Mouse (Mus musculus): Measurements from ENCODE around the gene Pdgfa. TPM values are rescaled to one million over a fixed set of nuclear protein-coding genes. Genes with fewer than 3 reads are reported as not detected.

The Pdgfa gene
- total and polyA plus RNA-seq, 2 experiments from 2014 or later: 47.5 to 54.4 TPM

- peaks cover 26% of the 10 kb centered on the region for H3K4me1 ChIP-seq (ENCODE audit: insufficient read depth, low read length)
- TF ChIP-seq CTCF (IDR thresholded peaks at IDR 0.05; ENCODE audit: low read depth): no peak; the same call in 1 of the 2 replicates
- peak overlapping the region; percentile 79 for H3K9ac ChIP-seq (replicated peaks; ENCODE audit: low read length)
- H3K27me3 ChIP-seq (ENCODE audit: insufficient read depth, low read length): peaks cover 12% of the 10 kb centered on the region
- H3K27ac ChIP-seq: peak overlapping the region; percentile 88
- ATAC-seq (peak; percentile 78), DNase-seq (ENCODE audit: low spot score) (peak; percentile 82)
- no peaks in the 10 kb centered on the region for H3K36me3 ChIP-seq (ENCODE audit: insufficient read depth, low read length)
- H3K4me3 ChIP-seq (ENCODE audit: low read length): peak overlapping the region; percentile 71
- H3K9me3 ChIP-seq (ENCODE audit: low read length): no peaks in the 10 kb centered on the region
- H3K4me2 ChIP-seq (ENCODE audit: low read depth, low read length): peak overlapping the region; percentile 82
- WGBS: 2% methylated on average over 44 of the region's 52 CpGs
These were observed 1.4 kb downstream of the Pdgfa start for GRCm38 (mm10) chr5:138995721-138996311.

- Histone ChIP-seq H3K27ac (peak overlapping the region; percentile 88), H3K9ac (replicated peaks; ENCODE audit: low read length) (peak overlapping the region; percentile 79), H3K4me2 (ENCODE audit: low read depth, low read length) (peak overlapping the region; percentile 82), H3K4me1 (ENCODE audit: insufficient read depth, low read length) (peaks cover 28% of the 10 kb centered on the region), H3K4me3 (ENCODE audit: low read length) (peak overlapping the region; percentile 71), H3K9me3 (ENCODE audit: low read length) (no peaks in the 10 kb centered on the region), H3K36me3 (ENCODE audit: insufficient read depth, low read length) (no peaks in the 10 kb centered on the region), H3K27me3 (ENCODE audit: insufficient read depth, low read length) (peaks cover 12% of the 10 kb centered on the region)
- ATAC-seq (peak; percentile 62), DNase-seq (ENCODE audit: low spot score) (peak; percentile 73)
- under 1% methylated on average over 73 of the region's 127 CpGs for WGBS
- TF ChIP-seq CTCF (IDR thresholded peaks at IDR 0.05; ENCODE audit: low read depth): no peak; the same call in 1 of the 2 replicates
These were observed 2.1 kb downstream of the Pdgfa start for GRCm38 (mm10) chr5:138994786-138995720.

- no peaks in the 10 kb centered on the region for H3K9me3 ChIP-seq (ENCODE audit: low read length)
- ATAC-seq (no peak), DNase-seq (ENCODE audit: low spot score) (no peak)
- H3K27me3 ChIP-seq (ENCODE audit: insufficient read depth, low read length): peaks cover 10% of the 10 kb centered on the region; the same call in 1 of the 2 replicates
- peak overlapping the region; percentile 82 for H3K4me2 ChIP-seq (ENCODE audit: low read depth, low read length)
- peak overlapping the region; percentile 79 for H3K9ac ChIP-seq (replicated peaks; ENCODE audit: low read length)
- no peak for TF ChIP-seq CTCF (IDR thresholded peaks at IDR 0.05; ENCODE audit: low read depth)
- H3K27ac ChIP-seq: peak overlapping the region; percentile 88
- no peaks in the 10 kb centered on the region for H3K36me3 ChIP-seq (ENCODE audit: insufficient read depth, low read length)
- peaks cover 28% of the 10 kb centered on the region for H3K4me1 ChIP-seq (ENCODE audit: insufficient read depth, low read length)
- WGBS: under 1% methylated on average over 47 of the region's 48 CpGs
- peak overlapping the region; percentile 71 for H3K4me3 ChIP-seq (ENCODE audit: low read length)
These were observed 2.9 kb downstream of the Pdgfa start for GRCm38 (mm10) chr5:138994108-138994785.

GRCm38 (mm10) chr5:138993371-138994107 lies 3.6 kb downstream of the Pdgfa start:
- Histone ChIP-seq H3K9ac (replicated peaks; ENCODE audit: low read length) (peak overlapping the region; percentile 79), H3K27ac (no peak overlapping the region), H3K9me3 (ENCODE audit: low read length) (no peaks in the 10 kb centered on the region), H3K4me2 (ENCODE audit: low read depth, low read length) (peak overlapping the region; percentile 82), H3K4me1 (ENCODE audit: insufficient read depth, low read length) (peaks cover 31% of the 10 kb centered on the region), H3K36me3 (ENCODE audit: insufficient read depth, low read length) (no peaks in the 10 kb centered on the region), H3K4me3 (ENCODE audit: low read length) (peak overlapping the region; percentile 71), H3K27me3 (ENCODE audit: insufficient read depth, low read length) (peaks cover 4% of the 10 kb centered on the region; the same call in 1 of the 2 replicates)
- under 1% methylated on average over 40 of the region's 40 CpGs for WGBS
- TF ChIP-seq CTCF (IDR thresholded peaks at IDR 0.05; ENCODE audit: low read depth): no peak
- ATAC-seq: no peak
- DNase-seq (ENCODE audit: low spot score): no peak

GRCm38 (mm10) chr5:138992611-138993370 lies 4.4 kb downstream of the Pdgfa start:
- Histone ChIP-seq H3K9ac (replicated peaks; ENCODE audit: low read length) (peak overlapping the region; percentile 79), H3K27me3 (ENCODE audit: insufficient read depth, low read length) (peaks cover 4% of the 10 kb centered on the region; the same call in 1 of the 2 replicates), H3K9me3 (ENCODE audit: low read length) (no peaks in the 10 kb centered on the region), H3K4me3 (ENCODE audit: low read length) (peak overlapping the region; percentile 71), H3K4me2 (ENCODE audit: low read depth, low read length) (peak overlapping the region; percentile 82), H3K36me3 (ENCODE audit: insufficient read depth, low read length) (peaks cover 4% of the 10 kb centered on the region; the same call in 1 of the 2 replicates), H3K27ac (no peak overlapping the region), H3K4me1 (ENCODE audit: insufficient read depth, low read length) (peaks cover 30% of the 10 kb centered on the region)
- DNase-seq (ENCODE audit: low spot score) (no peak), ATAC-seq (no peak)
- WGBS: 8% methylated on average over 59 of the region's 59 CpGs
- TF ChIP-seq CTCF (IDR thresholded peaks at IDR 0.05; ENCODE audit: low read depth): no peak
